Mouse (Mus musculus) G1E (cell line): Measurements from ENCODE around the gene Acvrl1.

Experiments
- CTCF ChIP-seq: IDR thresholded peaks from 2 replicates; pipeline ENCODE4 v1.5.1; 2012; ENCODE audit warnings: low read depth, low read length, inconsistent platforms, mixed read lengths
- GATA1 ChIP-seq: IDR thresholded peaks from 2 replicates; pipeline ENCODE4 v1.6.1; 2012; ENCODE audit warnings: borderline replicate concordance, low read length, inconsistent platforms, mixed read lengths

DNA sequence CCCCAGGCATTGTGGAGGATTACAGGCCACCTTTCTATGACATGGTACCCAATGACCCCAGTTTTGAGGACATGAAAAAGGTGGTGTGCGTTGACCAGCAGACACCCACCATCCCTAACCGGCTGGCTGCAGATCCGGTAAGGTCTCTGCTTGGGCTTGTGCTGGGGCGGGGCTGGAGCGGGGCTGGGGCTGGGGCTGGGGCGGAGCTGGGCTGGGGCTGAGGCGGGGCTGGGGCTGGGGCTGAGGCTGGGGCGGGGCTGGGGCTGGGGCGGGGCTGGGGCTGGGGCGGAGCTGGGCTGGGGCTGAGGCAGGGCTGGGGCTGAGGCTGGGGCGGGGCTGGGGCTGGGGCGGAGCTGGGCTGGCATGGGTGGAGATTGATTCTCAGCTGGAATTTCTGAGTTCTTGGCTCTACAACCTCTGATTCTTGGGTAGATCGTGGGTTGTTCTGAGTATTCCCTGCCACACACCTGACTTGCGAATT is 12.8 kb downstream of the Acvrl1 start:
- no peak for TF ChIP-seq CTCF
- TF ChIP-seq GATA1, result no peak
